Mouse (Mus musculus): ENCODE results near the gene Cabp1. TPM values are rescaled to one million over a fixed set of nuclear protein-coding genes. Genes with fewer than 3 reads are reported as not detected.

Gene Cabp1
- polyA plus RNA-seq, 1 experiment from 2014 or later, result 1.5 TPM

DNA sequence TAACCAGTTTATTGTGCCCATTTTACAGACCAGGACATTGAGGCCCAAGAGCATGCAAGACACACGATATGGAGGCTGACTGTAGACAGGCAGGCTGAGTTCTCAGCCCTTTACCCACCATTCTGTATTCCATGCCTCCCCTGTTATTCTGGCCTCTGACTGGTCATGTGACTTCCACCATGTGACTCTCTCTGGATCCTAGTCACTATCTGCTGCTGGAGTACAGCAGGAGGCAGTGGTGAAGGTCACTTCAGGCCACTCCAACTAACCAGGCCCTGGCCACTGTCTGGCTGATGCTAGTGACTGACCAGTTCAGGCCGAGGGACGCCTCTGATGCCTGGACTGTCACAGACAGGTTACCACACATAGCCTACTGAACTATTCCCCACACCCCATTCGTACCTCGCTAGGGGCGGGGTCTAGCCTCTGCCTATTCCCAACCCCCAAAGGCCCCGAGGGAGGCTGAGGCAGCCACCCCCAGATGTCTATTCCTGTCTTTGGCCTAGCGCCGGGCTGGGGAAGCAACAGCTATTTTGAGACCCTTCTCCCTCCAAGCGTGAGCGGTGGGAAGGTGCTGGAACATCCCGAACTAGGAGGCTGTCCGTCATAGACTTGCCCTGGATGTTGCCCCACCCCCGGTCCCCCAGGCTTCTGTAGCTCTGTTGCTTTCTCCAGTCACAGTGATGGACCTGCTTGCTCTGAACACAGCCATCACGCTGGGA, 36.8 kb upstream of the Cabp1 start:
- no peak for ATAC-seq
- H3K4me2 ChIP-seq (replicated peaks), result no peak overlapping the region
- peaks cover 7% of the 10 kb centered on the region for H3K4me1 ChIP-seq (replicated peaks)
- H3K27ac ChIP-seq, result no peak overlapping the region
- WGBS, result 59% methylated on average over 15 of the region's 15 CpGs
- no peak overlapping the region for H3K4me3 ChIP-seq (replicated peaks)
- H3K9me3 ChIP-seq, result no peaks in the 10 kb centered on the region
- no peak overlapping the region for H3K9ac ChIP-seq
- no peaks in the 10 kb centered on the region for H3K27me3 ChIP-seq (replicated peaks)
- H3K36me3 ChIP-seq, result no peaks in the 10 kb centered on the region

DNA sequence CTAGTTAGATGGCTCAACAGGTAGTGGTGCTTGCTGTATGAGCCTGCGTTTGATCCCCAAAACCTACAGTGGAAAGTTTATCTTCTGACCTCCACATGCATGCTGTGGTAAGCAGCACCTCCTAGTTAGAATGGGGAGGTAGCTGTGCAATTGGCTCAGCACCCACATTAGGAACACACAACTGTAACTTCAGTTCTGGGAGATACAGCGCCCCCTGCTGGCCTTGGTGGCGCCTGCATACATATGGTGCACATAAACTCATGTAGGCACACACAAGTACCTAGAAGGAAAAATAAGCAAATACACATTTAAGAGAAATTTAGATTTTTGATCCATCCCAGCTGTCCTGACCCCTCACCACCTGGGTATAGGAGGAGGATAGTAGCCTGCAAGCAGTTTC, 28.3 kb upstream of the Cabp1 start:
- H3K36me3 ChIP-seq, result no peaks in the 10 kb centered on the region
- no peaks in the 10 kb centered on the region for H3K4me1 ChIP-seq (replicated peaks)
- no peak overlapping the region for H3K4me3 ChIP-seq (replicated peaks)
- no peak overlapping the region for H3K27ac ChIP-seq
- H3K27me3 ChIP-seq (replicated peaks), result no peaks in the 10 kb centered on the region
- no peak for ATAC-seq
- no peak overlapping the region for H3K4me2 ChIP-seq (replicated peaks)
- WGBS, result 73% methylated on average over 3 of the region's 3 CpGs
- H3K9me3 ChIP-seq, result no peaks in the 10 kb centered on the region
- no peak overlapping the region for H3K9ac ChIP-seq

DNA sequence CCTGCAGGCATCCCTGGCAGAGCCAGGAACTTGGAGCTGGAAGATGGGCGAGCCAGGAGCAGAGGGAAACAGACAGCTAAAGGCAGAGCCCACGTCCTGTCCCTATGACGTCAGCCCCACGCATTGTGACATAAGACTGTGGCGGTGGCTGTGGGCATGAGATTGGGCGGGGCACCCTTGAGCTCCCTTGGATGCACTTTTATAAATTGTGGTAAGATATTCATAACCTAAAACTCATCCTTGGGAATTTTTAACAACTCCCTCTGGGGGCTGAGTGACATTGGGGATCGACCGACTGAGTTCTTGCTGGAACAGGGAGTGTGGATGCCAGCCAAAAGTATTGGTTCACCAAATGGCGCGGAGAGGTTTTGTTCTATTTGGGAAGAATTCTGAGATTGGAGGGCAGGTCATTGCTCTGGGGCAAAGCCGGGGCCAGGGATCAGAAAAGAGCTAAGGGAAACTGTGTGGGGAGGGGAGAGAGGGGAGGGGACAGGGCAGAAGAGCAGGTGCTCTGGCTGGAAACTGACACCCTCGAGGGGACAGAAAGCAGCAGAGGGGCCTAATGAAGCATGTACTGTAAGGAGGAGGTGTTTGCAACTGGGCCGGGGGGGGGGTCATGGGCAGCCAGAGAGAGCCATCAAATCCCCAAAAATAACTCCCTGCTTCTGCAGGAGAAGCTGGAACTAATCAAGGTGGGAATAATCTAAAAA, 26.9 kb upstream of the Cabp1 start:
- no peak overlapping the region for H3K9ac ChIP-seq
- WGBS, result 48% methylated on average over 13 of the region's 13 CpGs

DNA sequence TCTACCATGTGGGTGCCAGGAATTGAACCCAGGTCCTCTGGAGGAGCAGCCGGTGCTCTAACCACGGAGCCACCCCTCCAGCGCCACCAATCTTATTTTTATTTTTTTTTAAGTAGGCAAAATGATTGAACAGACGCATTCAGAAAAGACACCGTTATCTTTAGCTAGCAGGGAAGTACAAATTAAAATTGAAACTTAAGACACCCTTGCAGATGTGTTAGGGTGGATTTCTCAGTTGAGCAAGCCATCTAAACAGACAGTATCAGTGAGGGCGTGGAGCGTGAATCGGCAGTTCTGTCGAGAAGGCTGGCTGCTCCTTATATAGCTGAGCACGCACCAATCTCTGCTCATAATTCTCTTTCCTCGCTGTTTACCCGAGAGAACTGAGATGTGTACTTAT, 23.8 kb upstream of the Cabp1 start:
- peaks cover 14% of the 10 kb centered on the region for H3K27me3 ChIP-seq (replicated peaks)
- H3K4me1 ChIP-seq (replicated peaks), result no peaks in the 10 kb centered on the region; the same call in 1 of the 2 replicates
- no peak overlapping the region for H3K4me2 ChIP-seq (replicated peaks)
- WGBS, result 89% methylated on average over 12 of the region's 12 CpGs
- ATAC-seq, result no peak
- no peaks in the 10 kb centered on the region for H3K36me3 ChIP-seq
- H3K27ac ChIP-seq, result no peak overlapping the region
- no peak overlapping the region for H3K9ac ChIP-seq
- H3K4me3 ChIP-seq (replicated peaks), result no peak overlapping the region
- H3K9me3 ChIP-seq, result no peaks in the 10 kb centered on the region

More for the DNA sequence above, 26.9 kb upstream of the Cabp1 start:
- no peak for ATAC-seq
- no peak overlapping the region for H3K4me2 ChIP-seq (replicated peaks)
- no peak overlapping the region for H3K27ac ChIP-seq
- H3K4me3 ChIP-seq (replicated peaks), result no peak overlapping the region
- H3K4me1 ChIP-seq (replicated peaks), result no peaks in the 10 kb centered on the region
- H3K27me3 ChIP-seq (replicated peaks), result peaks cover 3% of the 10 kb centered on the region; the same call in 1 of the 2 replicates
- no peaks in the 10 kb centered on the region for H3K9me3 ChIP-seq
- H3K36me3 ChIP-seq, result no peaks in the 10 kb centered on the region

DNA sequence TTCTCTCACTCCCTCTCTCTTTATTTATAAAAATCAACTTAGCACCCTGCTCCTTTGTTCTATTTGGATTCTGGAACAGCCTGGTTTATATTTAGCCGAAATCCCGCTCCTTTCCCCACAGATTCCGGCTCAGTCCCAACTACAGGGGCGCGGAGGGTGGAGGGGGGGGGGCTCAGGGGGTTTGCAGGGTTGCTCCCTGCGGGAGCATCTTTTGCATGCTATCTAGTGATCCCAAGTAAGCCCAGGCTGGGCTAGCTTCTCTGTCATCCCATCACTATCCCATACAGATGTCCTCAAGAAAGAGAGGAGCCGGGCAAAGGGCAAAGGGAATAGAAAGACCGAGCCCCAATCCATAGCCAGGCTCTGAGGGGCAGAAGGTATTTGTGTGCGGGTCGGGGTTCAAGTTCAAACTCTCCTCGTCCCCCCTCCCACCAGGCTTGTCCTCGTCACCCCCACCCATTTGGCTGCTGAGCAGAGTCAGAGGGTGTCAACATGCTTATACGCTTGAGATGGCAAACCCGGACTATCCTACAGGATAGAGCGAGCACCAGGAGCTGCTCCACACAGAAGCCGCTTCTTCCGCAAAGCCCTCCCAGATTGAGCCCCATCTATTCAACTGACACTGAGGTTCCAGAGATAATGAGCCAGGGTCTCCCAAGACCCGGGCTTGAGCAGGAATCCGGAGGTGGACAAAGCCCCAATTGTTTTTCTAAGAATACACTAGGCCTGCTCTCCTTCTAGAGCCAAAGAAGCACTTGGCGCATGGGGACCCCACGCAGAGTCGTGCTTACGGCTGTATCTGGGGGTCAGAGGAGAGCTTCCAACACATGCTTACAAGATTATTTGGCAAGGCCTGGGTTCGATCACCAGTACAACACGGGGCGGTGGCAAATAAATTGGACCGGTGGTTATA, 21.3 kb upstream of the Cabp1 start:
- Histone ChIP-seq H3K4me2 (replicated peaks) (peak overlapping the region; percentile 80), H3K36me3 (no peaks in the 10 kb centered on the region), H3K4me1 (replicated peaks) (no peaks in the 10 kb centered on the region; the same call in 1 of the 2 replicates), H3K9me3 (no peaks in the 10 kb centered on the region), H3K9ac (no peak overlapping the region), H3K27ac (no peak overlapping the region), H3K4me3 (replicated peaks) (peak overlapping the region; percentile 38), H3K27me3 (replicated peaks) (peaks cover 14% of the 10 kb centered on the region)
- no peak for ATAC-seq
- WGBS, result 30% methylated on average over 27 of the region's 27 CpGs

DNA sequence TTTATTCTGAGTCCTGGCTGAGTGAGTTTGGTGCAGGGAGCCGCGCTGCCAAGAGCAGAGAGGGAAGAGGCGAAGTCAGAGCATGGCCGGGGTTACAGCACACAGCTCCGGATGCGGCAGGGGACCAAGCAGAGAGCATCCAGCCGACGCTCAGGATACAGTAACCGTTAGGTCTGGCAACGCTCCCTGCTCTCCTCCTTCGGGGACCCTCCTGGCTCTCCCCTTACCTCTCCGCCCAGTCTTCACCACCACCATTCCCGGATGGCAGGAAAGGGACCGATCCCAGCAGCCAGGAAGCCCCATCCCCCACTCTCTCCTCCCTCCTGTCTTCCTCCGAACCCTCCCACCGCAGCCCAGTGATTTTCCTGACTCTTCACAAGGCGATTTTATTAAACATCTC, 20.7 kb upstream of the Cabp1 start:
- H3K4me1 ChIP-seq (replicated peaks), result no peaks in the 10 kb centered on the region; the same call in 1 of the 2 replicates
- 1% methylated on average over 16 of the region's 17 CpGs for WGBS
- H3K36me3 ChIP-seq, result no peaks in the 10 kb centered on the region
- peaks cover 14% of the 10 kb centered on the region for H3K27me3 ChIP-seq (replicated peaks)
- no peak overlapping the region for H3K27ac ChIP-seq
- no peaks in the 10 kb centered on the region for H3K9me3 ChIP-seq
- ATAC-seq, result peak; percentile 41; the same call in 1 of the 2 replicates
- H3K4me3 ChIP-seq (replicated peaks), result peak overlapping the region; percentile 38
- peak overlapping the region; percentile 39; the same call in 1 of the 2 replicates for H3K9ac ChIP-seq
- H3K4me2 ChIP-seq (replicated peaks), result peak overlapping the region; percentile 80

DNA sequence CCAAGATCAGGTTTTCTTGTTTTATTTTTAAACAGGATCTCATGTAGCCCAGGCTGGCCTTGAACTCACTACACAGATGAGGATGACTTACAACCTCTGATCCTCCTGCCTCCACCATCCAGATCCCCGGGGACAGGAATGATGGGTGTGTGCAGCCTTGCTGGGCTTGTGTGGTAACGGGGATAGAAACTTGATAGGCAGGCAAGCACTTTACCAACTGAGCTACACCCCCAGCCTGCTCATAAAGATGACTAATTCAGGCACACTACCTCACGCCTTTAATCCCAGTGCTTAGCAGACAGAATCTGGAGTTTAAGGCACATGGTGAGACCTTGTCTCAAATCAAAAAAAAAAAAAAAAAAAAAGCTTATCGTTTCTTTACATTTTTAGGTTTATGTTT, 18.7 kb upstream of the Cabp1 start:
- H3K4me3 ChIP-seq (replicated peaks), result no peak overlapping the region
- H3K36me3 ChIP-seq, result no peaks in the 10 kb centered on the region
- peaks cover 14% of the 10 kb centered on the region for H3K27me3 ChIP-seq (replicated peaks)
- no peaks in the 10 kb centered on the region; the same call in 1 of the 2 replicates for H3K4me1 ChIP-seq (replicated peaks)
- 56% methylated on average over 4 of the region's 4 CpGs for WGBS
- H3K9me3 ChIP-seq, result no peaks in the 10 kb centered on the region
- H3K9ac ChIP-seq, result no peak overlapping the region
- no peak overlapping the region for H3K4me2 ChIP-seq (replicated peaks)
- no peak for ATAC-seq
- H3K27ac ChIP-seq, result no peak overlapping the region

DNA sequence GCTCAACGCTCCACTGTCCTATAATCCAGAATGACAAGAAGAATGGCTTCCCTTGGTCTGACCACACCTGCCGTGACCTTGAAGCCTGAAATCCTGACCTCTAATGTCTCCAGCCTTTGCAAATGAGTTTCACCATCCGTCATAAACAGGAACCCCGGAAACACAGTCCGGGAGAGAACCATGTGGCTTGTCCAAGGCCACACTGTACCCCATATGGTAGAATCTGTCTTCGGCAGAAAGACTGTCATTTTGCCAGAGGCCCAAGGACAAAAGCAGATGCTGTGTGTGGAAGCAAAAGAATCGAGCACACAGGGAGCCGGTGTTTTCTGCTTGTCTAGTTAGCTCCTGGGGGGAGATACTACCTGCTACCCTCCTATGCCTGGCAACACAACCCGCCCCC, 18.3 kb upstream of the Cabp1 start:
- Histone ChIP-seq H3K9me3 (no peaks in the 10 kb centered on the region), H3K36me3 (no peaks in the 10 kb centered on the region), H3K4me1 (replicated peaks) (no peaks in the 10 kb centered on the region; the same call in 1 of the 2 replicates), H3K4me2 (replicated peaks) (no peak overlapping the region), H3K4me3 (replicated peaks) (no peak overlapping the region), H3K27ac (no peak overlapping the region), H3K9ac (no peak overlapping the region), H3K27me3 (replicated peaks) (peaks cover 14% of the 10 kb centered on the region)
- 75% methylated on average over 9 of the region's 9 CpGs for WGBS
- no peak for ATAC-seq

DNA sequence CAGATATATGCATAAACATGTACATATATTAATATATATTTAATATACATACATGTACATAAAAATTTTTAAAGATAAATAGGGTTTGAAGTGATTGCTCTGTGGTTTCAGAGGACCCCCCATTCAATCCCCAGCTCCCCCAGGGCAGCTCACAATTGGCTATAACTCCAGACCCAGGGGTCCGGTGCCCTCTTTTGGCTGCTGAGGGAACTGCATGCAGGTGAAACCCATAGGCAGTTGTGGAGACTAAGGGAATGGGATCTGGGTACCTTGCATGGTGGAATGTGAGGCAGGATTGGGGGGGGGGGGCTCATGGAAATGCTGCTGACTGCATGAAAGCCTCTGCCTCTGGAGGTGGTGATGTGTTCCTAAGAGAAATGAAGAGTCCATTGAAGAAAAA, 16.2 kb upstream of the Cabp1 start:
- Histone ChIP-seq H3K27ac (no peak overlapping the region), H3K4me2 (replicated peaks) (no peak overlapping the region), H3K9ac (no peak overlapping the region), H3K4me3 (replicated peaks) (no peak overlapping the region), H3K27me3 (replicated peaks) (peaks cover 7% of the 10 kb centered on the region; the same call in 1 of the 2 replicates), H3K9me3 (no peaks in the 10 kb centered on the region), H3K36me3 (no peaks in the 10 kb centered on the region), H3K4me1 (replicated peaks) (no peaks in the 10 kb centered on the region; the same call in 1 of the 2 replicates)
- 11% methylated on average over 1 of the region's 1 CpGs for WGBS
- no peak for ATAC-seq

DNA sequence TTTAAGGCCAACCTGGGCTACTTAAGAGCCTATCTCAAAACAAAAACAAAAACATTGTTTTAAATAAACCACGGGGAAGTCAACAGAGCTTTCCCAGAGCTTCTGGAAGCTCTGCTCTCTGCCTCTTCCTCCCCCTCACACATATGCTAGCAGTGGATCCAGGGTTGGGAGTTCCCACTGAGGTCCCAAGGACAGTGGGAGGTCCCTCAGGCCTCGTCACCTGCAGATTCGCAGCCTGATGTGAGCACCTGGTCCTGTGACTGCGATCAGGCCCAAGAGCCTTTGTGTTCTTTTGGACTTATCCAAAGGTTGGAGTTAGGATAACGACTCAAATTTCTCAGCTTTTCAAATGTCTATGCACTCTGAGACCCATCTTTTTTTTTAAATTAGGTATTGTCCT, 14.4 kb upstream of the Cabp1 start:
- Histone ChIP-seq H3K4me2 (replicated peaks) (no peak overlapping the region), H3K36me3 (no peaks in the 10 kb centered on the region), H3K9ac (no peak overlapping the region), H3K4me3 (replicated peaks) (no peak overlapping the region), H3K4me1 (replicated peaks) (0 out of 2 replicates have a peak, but pooled peaks cover 12% of the 10 kb centered on the region), H3K27me3 (replicated peaks) (0 out of 2 replicates have a peak, but pooled peaks cover 8% of the 10 kb centered on the region), H3K9me3 (no peaks in the 10 kb centered on the region), H3K27ac (no peak overlapping the region)
- no peak for ATAC-seq
- WGBS, result 60% methylated on average over 5 of the region's 5 CpGs

DNA sequence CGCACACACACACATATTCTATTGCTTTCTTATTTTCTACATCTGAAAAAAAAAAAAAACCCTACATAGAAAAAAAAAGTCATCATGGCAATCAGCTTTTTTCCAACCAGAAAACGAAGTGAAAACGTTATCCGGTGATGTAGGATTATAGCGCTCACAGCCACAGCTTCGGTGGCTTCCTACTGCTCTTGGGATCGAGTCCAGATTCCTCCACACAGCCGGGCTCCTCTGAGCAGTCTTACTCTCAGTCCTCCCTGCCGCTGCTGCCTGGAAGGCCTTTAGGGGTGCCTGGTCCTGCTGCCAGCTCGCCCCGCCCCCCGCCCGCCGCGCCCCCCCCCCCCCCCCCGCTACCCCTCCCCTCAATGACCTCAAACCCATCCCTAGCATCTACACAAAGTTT, 13.7 kb upstream of the Cabp1 start:
- Histone ChIP-seq H3K4me3 (replicated peaks) (no peak overlapping the region), H3K4me1 (replicated peaks) (0 out of 2 replicates have a peak, but pooled peaks cover 12% of the 10 kb centered on the region), H3K4me2 (replicated peaks) (no peak overlapping the region), H3K9ac (no peak overlapping the region), H3K27ac (no peak overlapping the region), H3K9me3 (no peaks in the 10 kb centered on the region), H3K36me3 (no peaks in the 10 kb centered on the region), H3K27me3 (replicated peaks) (0 out of 2 replicates have a peak, but pooled peaks cover 6% of the 10 kb centered on the region)
- 18% methylated on average over 9 of the region's 16 CpGs for WGBS
- ATAC-seq, result no peak

DNA sequence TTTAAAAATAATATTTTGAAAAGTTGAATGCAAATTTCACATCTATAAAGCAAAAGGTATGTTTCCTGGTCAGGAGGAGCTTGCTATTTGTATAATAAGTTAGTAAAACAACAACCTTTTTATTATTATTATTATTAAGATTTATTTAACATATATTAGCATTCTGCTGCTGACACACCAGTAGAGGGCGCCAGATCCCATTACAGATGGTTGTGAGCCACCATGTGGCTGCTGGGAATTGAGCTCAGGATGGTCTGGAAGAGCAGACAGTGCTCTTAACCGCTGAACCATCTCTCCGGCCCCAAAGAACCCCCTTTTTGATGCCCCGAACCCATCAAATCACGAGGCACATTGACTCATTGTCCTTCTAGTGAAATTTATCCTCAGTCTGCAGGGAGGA, 13.1 kb upstream of the Cabp1 start:
- H3K4me3 ChIP-seq (replicated peaks), result no peak overlapping the region
- no peaks in the 10 kb centered on the region for H3K36me3 ChIP-seq
- WGBS, result 58% methylated on average over 5 of the region's 5 CpGs
- no peak overlapping the region for H3K9ac ChIP-seq
- no peak for ATAC-seq
- no peaks in the 10 kb centered on the region for H3K9me3 ChIP-seq
- no peak overlapping the region for H3K4me2 ChIP-seq (replicated peaks)
- H3K27me3 ChIP-seq (replicated peaks), result 0 out of 2 replicates have a peak, but pooled peaks cover 6% of the 10 kb centered on the region
- no peak overlapping the region for H3K27ac ChIP-seq
- 0 out of 2 replicates have a peak, but pooled peaks cover 12% of the 10 kb centered on the region for H3K4me1 ChIP-seq (replicated peaks)

All from intestine, embryonic 15.5 days (tissue).